Mouse (Mus musculus): Measurements from ENCODE around the gene Prm1. TPM values are rescaled to one million over a fixed set of nuclear protein-coding genes. Genes with fewer than 3 reads are reported as not detected.

The Prm1 gene
- polyA plus RNA-seq, 1 experiment from 2014 or later, result not detected

- Histone ChIP-seq H3K79me2 (ENCODE audit: inconsistent target) (no peaks in the 10 kb centered on the region), H3K4me3 (ENCODE audit: inconsistent target) (no peak overlapping the region), H3K27ac (no peak overlapping the region), H3K36me3 (ENCODE audit: inconsistent target) (no peaks in the 10 kb centered on the region)
- WGBS (ENCODE audit: missing documents), result 91% methylated on average over 3 of the region's 3 CpGs
These were observed 30.7 kb upstream of the Prm1 start for GRCm38 (mm10) chr16:10836388-10836787.

- H3K27ac ChIP-seq, result no peak within 1 kb of the TSS
- H3K4me3 ChIP-seq (ENCODE audit: inconsistent target), result peak within 1 kb of the TSS; percentile 18; the same call in 1 of the 2 replicates
- 2% methylated on average over 69 of the region's 69 CpGs for WGBS (ENCODE audit: missing documents)
- H3K36me3 ChIP-seq (ENCODE audit: inconsistent target), result no peaks in the 10 kb centered on the region
- no peaks in the 10 kb centered on the region for H3K79me2 ChIP-seq (ENCODE audit: inconsistent target)
These were observed 29.4 kb upstream of the Prm1 start, which contains the start of gene Rmi2 for GRCm38 (mm10) chr16:10834911-10835587. TSS of gene Rmi2 (plus strand) at chr16:10835059.

GRCm38 (mm10) chr16:10834542-10834910, 28.9 kb upstream of the Prm1 start:
- H3K27ac ChIP-seq, result no peak overlapping the region
- H3K79me2 ChIP-seq (ENCODE audit: inconsistent target), result no peaks in the 10 kb centered on the region
- H3K36me3 ChIP-seq (ENCODE audit: inconsistent target), result no peaks in the 10 kb centered on the region
- 3% methylated on average over 12 of the region's 12 CpGs for WGBS (ENCODE audit: missing documents)
- peak overlapping the region; percentile 18; the same call in 1 of the 2 replicates for H3K4me3 ChIP-seq (ENCODE audit: inconsistent target)

- Histone ChIP-seq H3K79me2 (ENCODE audit: inconsistent target) (no peaks in the 10 kb centered on the region), H3K4me3 (ENCODE audit: inconsistent target) (no peak overlapping the region), H3K27ac (no peak overlapping the region), H3K36me3 (ENCODE audit: inconsistent target) (no peaks in the 10 kb centered on the region)
- 81% methylated on average over 4 of the region's 4 CpGs for WGBS (ENCODE audit: missing documents)
These were observed 22.8 kb upstream of the Prm1 start for GRCm38 (mm10) chr16:10828461-10828805.

GRCm38 (mm10) chr16:10827766-10828460, 22.3 kb upstream of the Prm1 start:
- Histone ChIP-seq H3K79me2 (ENCODE audit: inconsistent target) (no peaks in the 10 kb centered on the region), H3K4me3 (ENCODE audit: inconsistent target) (no peak overlapping the region), H3K36me3 (ENCODE audit: inconsistent target) (no peaks in the 10 kb centered on the region), H3K27ac (no peak overlapping the region)
- WGBS (ENCODE audit: missing documents), result 83% methylated on average over 7 of the region's 7 CpGs

- Histone ChIP-seq H3K4me3 (ENCODE audit: inconsistent target) (no peak overlapping the region), H3K79me2 (ENCODE audit: inconsistent target) (no peaks in the 10 kb centered on the region), H3K36me3 (ENCODE audit: inconsistent target) (no peaks in the 10 kb centered on the region), H3K27ac (no peak overlapping the region)
- WGBS (ENCODE audit: missing documents), result 93% methylated on average over 9 of the region's 9 CpGs
These were observed 21.6 kb upstream of the Prm1 start for GRCm38 (mm10) chr16:10827269-10827668.

- no peaks in the 10 kb centered on the region for H3K79me2 ChIP-seq (ENCODE audit: inconsistent target)
- no peaks in the 10 kb centered on the region for H3K36me3 ChIP-seq (ENCODE audit: inconsistent target)
- no peak overlapping the region for H3K4me3 ChIP-seq (ENCODE audit: inconsistent target)
- no peak overlapping the region for H3K27ac ChIP-seq
- WGBS (ENCODE audit: missing documents), result 91% methylated on average over 4 of the region's 4 CpGs
These were observed 20.2 kb upstream of the Prm1 start for GRCm38 (mm10) chr16:10825840-10826239.

GRCm38 (mm10) chr16:10824536-10824935, 18.9 kb upstream of the Prm1 start:
- Histone ChIP-seq H3K4me3 (ENCODE audit: inconsistent target) (no peak overlapping the region), H3K36me3 (ENCODE audit: inconsistent target) (no peaks in the 10 kb centered on the region), H3K79me2 (ENCODE audit: inconsistent target) (no peaks in the 10 kb centered on the region), H3K27ac (no peak overlapping the region)
- WGBS (ENCODE audit: missing documents), result 100% methylated on average over 1 of the region's 1 CpGs

- 94% methylated on average over 4 of the region's 4 CpGs for WGBS (ENCODE audit: missing documents)
- H3K36me3 ChIP-seq (ENCODE audit: inconsistent target), result no peaks in the 10 kb centered on the region
- H3K27ac ChIP-seq, result no peak overlapping the region
- no peaks in the 10 kb centered on the region for H3K79me2 ChIP-seq (ENCODE audit: inconsistent target)
- no peak overlapping the region for H3K4me3 ChIP-seq (ENCODE audit: inconsistent target)
These were observed 15.7 kb upstream of the Prm1 start for GRCm38 (mm10) chr16:10821387-10821786.

GRCm38 (mm10) chr16:10819966-10820365, 14.3 kb upstream of the Prm1 start:
- Histone ChIP-seq H3K79me2 (ENCODE audit: inconsistent target) (no peaks in the 10 kb centered on the region), H3K27ac (no peak overlapping the region), H3K36me3 (ENCODE audit: inconsistent target) (no peaks in the 10 kb centered on the region), H3K4me3 (ENCODE audit: inconsistent target) (no peak overlapping the region)
- 97% methylated on average over 3 of the region's 3 CpGs for WGBS (ENCODE audit: missing documents)

GRCm38 (mm10) chr16:10818579-10819135, 13.0 kb upstream of the Prm1 start:
- 78% methylated on average over 4 of the region's 4 CpGs for WGBS (ENCODE audit: missing documents)
- H3K36me3 ChIP-seq (ENCODE audit: inconsistent target), result no peaks in the 10 kb centered on the region
- H3K79me2 ChIP-seq (ENCODE audit: inconsistent target), result no peaks in the 10 kb centered on the region
- no peak overlapping the region for H3K27ac ChIP-seq
- H3K4me3 ChIP-seq (ENCODE audit: inconsistent target), result no peak overlapping the region

- 96% methylated on average over 4 of the region's 4 CpGs for WGBS (ENCODE audit: missing documents)
- Histone ChIP-seq H3K79me2 (ENCODE audit: inconsistent target) (no peaks in the 10 kb centered on the region), H3K4me3 (ENCODE audit: inconsistent target) (no peak overlapping the region), H3K27ac (no peak overlapping the region), H3K36me3 (ENCODE audit: inconsistent target) (no peaks in the 10 kb centered on the region)
These were observed 9.2 kb upstream of the Prm1 start for GRCm38 (mm10) chr16:10814864-10815263.

- WGBS (ENCODE audit: missing documents), result 91% methylated on average over 4 of the region's 4 CpGs
- H3K4me3 ChIP-seq (ENCODE audit: inconsistent target), result no peak overlapping the region
- no peak overlapping the region for H3K27ac ChIP-seq
- H3K79me2 ChIP-seq (ENCODE audit: inconsistent target), result no peaks in the 10 kb centered on the region
- H3K36me3 ChIP-seq (ENCODE audit: inconsistent target), result no peaks in the 10 kb centered on the region
These were observed 8.1 kb upstream of the Prm1 start for GRCm38 (mm10) chr16:10813726-10814125.

GRCm38 (mm10) chr16:10812865-10813371, 7.3 kb upstream of the Prm1 start, which contains the start of gene Gm11172:
TSS of gene Gm11172 (plus strand) at chr16:10812915.
- H3K4me3 ChIP-seq (ENCODE audit: inconsistent target), result no peak within 1 kb of the TSS
- WGBS (ENCODE audit: missing documents), result 48% methylated on average over 2 of the region's 2 CpGs
- no peaks in the 10 kb centered on the region for H3K79me2 ChIP-seq (ENCODE audit: inconsistent target)
- H3K27ac ChIP-seq, result no peak within 1 kb of the TSS
- H3K36me3 ChIP-seq (ENCODE audit: inconsistent target), result no peaks in the 10 kb centered on the region

- 100% methylated on average over 1 of the region's 1 CpGs for WGBS (ENCODE audit: missing documents)
- no peaks in the 10 kb centered on the region for H3K79me2 ChIP-seq (ENCODE audit: inconsistent target)
- no peaks in the 10 kb centered on the region for H3K36me3 ChIP-seq (ENCODE audit: inconsistent target)
- no peak overlapping the region for H3K27ac ChIP-seq
- no peak overlapping the region for H3K4me3 ChIP-seq (ENCODE audit: inconsistent target)
These were observed 4.7 kb upstream of the Prm1 start for GRCm38 (mm10) chr16:10810376-10810775.

All from macrophage (primary cell).